Mouse (Mus musculus) olfactory bulb, adult 2 months (tissue): ENCODE results near the gene Tbr1.

ENCODE experiments used
- CTCF ChIP-seq: fragments of 200-500 bp; IDR thresholded peaks from 2 replicates; pipeline ENCODE4 v1.5.1; 2012; ENCODE audit warnings: low read depth, mild to moderate bottlenecking, low read length, moderate library complexity; ENCODE audit not compliant: insufficient read depth
- POLR2A ChIP-seq: fragments of 200-500 bp; IDR thresholded peaks from 2 replicates; pipeline ENCODE4 v1.6.1; 2012; ENCODE audit warnings: mild to moderate bottlenecking, low read depth, low read length, moderate library complexity; ENCODE audit not compliant: insufficient read depth

DNA sequence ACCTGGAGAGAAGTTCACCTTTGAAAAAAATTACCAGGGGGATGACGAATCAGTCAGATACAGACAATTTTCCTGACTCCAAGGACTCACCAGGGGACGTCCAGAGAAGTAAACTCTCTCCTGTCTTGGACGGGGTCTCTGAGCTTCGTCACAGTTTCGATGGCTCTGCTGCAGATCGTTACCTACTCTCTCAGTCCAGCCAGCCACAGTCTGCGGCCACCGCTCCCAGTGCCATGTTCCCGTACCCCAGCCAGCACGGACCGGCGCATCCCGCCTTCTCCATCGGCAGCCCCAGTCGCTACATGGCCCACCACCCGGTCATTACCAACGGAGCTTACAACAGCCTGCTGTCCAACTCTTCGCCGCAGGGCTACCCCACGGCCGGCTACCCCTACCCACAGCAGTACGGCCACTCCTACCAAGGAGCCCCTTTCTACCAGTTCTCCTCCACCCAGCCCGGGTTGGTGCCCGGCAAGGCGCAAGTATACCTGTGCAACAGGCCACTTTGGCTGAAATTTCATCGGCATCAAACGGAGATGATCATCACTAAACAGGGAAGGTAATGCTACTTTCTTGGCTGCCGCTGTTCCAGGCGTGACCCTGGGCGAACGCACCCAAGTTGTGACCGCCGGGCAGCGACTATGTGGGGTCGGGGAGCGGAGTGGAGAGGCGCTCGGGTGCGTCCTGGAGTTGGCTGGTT is 2.3 kb downstream of the Tbr1 start:
- TF ChIP-seq CTCF (no peak), POLR2A (no peak)
